Mouse (Mus musculus): ENCODE results near the gene Pip4k2b. TPM values are rescaled to one million over a fixed set of nuclear protein-coding genes. Genes with fewer than 3 reads are reported as not detected.

Pip4k2b gene
- polyA plus RNA-seq, 1 experiment from 2014 or later, result 1.1 TPM

GRCm38 (mm10) chr11:97669268-97669667 is 75.2 kb downstream of the Pip4k2b start:
- H3K27ac ChIP-seq (replicated peaks in 1 of 2; ENCODE audit: control insufficient read depth in 1 of 2, insufficient read depth in 1 of 2, low read depth in 2 of 2, low read length in 2 of 2), result peak overlapping the region; percentile 75 to 82
- 31% methylated on average over 15 of the region's 15 CpGs for WGBS
- no peaks in the 10 kb centered on the region for H3K9me3 ChIP-seq (ENCODE audit: control insufficient read depth, low read length)
- no peak overlapping the region for H3K4me3 ChIP-seq (ENCODE audit: control insufficient read depth in 1 of 2, insufficient read depth in 1 of 2, low read depth in 1 of 2, low read length in 2 of 2)
- H3K4me1 ChIP-seq (ENCODE audit: control insufficient read depth in 2 of 2, insufficient read depth in 2 of 2, low read length in 2 of 2), result peaks cover 31 to 38% of the 10 kb centered on the region in 2 experiments
- no peaks in the 10 kb centered on the region for H3K27me3 ChIP-seq (ENCODE audit: control insufficient read depth, insufficient read depth, low read length)
- peak overlapping the region; percentile 66 for H3K4me2 ChIP-seq (ENCODE audit: low read length)
- H3K36me3 ChIP-seq (ENCODE audit: control insufficient read depth, insufficient read depth, low read length), result peaks cover 89% of the 10 kb centered on the region
- peak overlapping the region; percentile 61; the same call in 1 of the 2 replicates for H3K9ac ChIP-seq (ENCODE audit: low read length)
- no peak for ATAC-seq (ENCODE audit: insufficient number of reproducible peaks, insufficient read depth, low FRiP score, low read depth)

- Histone ChIP-seq H3K4me3 (ENCODE audit: control insufficient read depth in 1 of 2, insufficient read depth in 1 of 2, low read depth in 1 of 2, low read length in 2 of 2) (no peak overlapping the region), H3K4me1 (ENCODE audit: control insufficient read depth in 2 of 2, insufficient read depth in 2 of 2, low read length in 2 of 2) (peaks cover 31 to 38% of the 10 kb centered on the region in 2 experiments), H3K9me3 (ENCODE audit: control insufficient read depth, low read length) (no peaks in the 10 kb centered on the region), H3K4me2 (ENCODE audit: low read length) (no peak overlapping the region), H3K27ac (replicated peaks in 1 of 2; ENCODE audit: control insufficient read depth in 1 of 2, insufficient read depth in 1 of 2, low read depth in 2 of 2, low read length in 2 of 2) (peak overlapping the region in 1 of 2 experiments; percentile 19; a peak in 1 of 4 replicates), H3K9ac (ENCODE audit: low read length) (0 out of 2 replicates have a peak overlapping the region, but pooled peaks have one; percentile 61), H3K36me3 (ENCODE audit: control insufficient read depth, insufficient read depth, low read length) (peaks cover 77% of the 10 kb centered on the region), H3K27me3 (ENCODE audit: control insufficient read depth, insufficient read depth, low read length) (no peaks in the 10 kb centered on the region)
- WGBS, result 87% methylated on average over 7 of the region's 7 CpGs
- ATAC-seq (ENCODE audit: insufficient number of reproducible peaks, insufficient read depth, low FRiP score, low read depth), result no peak
Measured at GRCm38 (mm10) chr11:97668160-97668559, 76.3 kb downstream of the Pip4k2b start.

- Histone ChIP-seq H3K4me2 (ENCODE audit: low read length) (no peak overlapping the region), H3K9ac (ENCODE audit: low read length) (no peak overlapping the region), H3K4me1 (ENCODE audit: control insufficient read depth in 2 of 2, insufficient read depth in 2 of 2, low read length in 2 of 2) (peaks cover 40 to 48% of the 10 kb centered on the region in 2 experiments), H3K36me3 (ENCODE audit: control insufficient read depth, insufficient read depth, low read length) (peaks cover 64% of the 10 kb centered on the region), H3K4me3 (ENCODE audit: control insufficient read depth in 1 of 2, insufficient read depth in 1 of 2, low read depth in 1 of 2, low read length in 2 of 2) (no peak overlapping the region), H3K27ac (replicated peaks in 1 of 2; ENCODE audit: control insufficient read depth in 1 of 2, insufficient read depth in 1 of 2, low read depth in 2 of 2, low read length in 2 of 2) (no peak overlapping the region), H3K27me3 (ENCODE audit: control insufficient read depth, insufficient read depth, low read length) (no peaks in the 10 kb centered on the region), H3K9me3 (ENCODE audit: control insufficient read depth, low read length) (no peaks in the 10 kb centered on the region)
- 88% methylated on average over 15 of the region's 15 CpGs for WGBS
- no peak for ATAC-seq (ENCODE audit: insufficient number of reproducible peaks, insufficient read depth, low FRiP score, low read depth)
Measured at GRCm38 (mm10) chr11:97666794-97667193, 77.7 kb downstream of the Pip4k2b start.

GRCm38 (mm10) chr11:97666221-97666620 is 78.3 kb downstream of the Pip4k2b start:
- Histone ChIP-seq H3K4me1 (ENCODE audit: control insufficient read depth in 2 of 2, insufficient read depth in 2 of 2, low read length in 2 of 2) (peaks cover 44 to 53% of the 10 kb centered on the region in 2 experiments), H3K27me3 (ENCODE audit: control insufficient read depth, insufficient read depth, low read length) (no peaks in the 10 kb centered on the region), H3K27ac (replicated peaks in 1 of 2; ENCODE audit: control insufficient read depth in 1 of 2, insufficient read depth in 1 of 2, low read depth in 2 of 2, low read length in 2 of 2) (no peak overlapping the region), H3K4me2 (ENCODE audit: low read length) (no peak overlapping the region), H3K9ac (ENCODE audit: low read length) (no peak overlapping the region), H3K9me3 (ENCODE audit: control insufficient read depth, low read length) (no peaks in the 10 kb centered on the region), H3K4me3 (ENCODE audit: control insufficient read depth in 1 of 2, insufficient read depth in 1 of 2, low read depth in 1 of 2, low read length in 2 of 2) (no peak overlapping the region), H3K36me3 (ENCODE audit: control insufficient read depth, insufficient read depth, low read length) (peaks cover 58% of the 10 kb centered on the region)
- 87% methylated on average over 7 of the region's 7 CpGs for WGBS
- no peak for ATAC-seq (ENCODE audit: insufficient number of reproducible peaks, insufficient read depth, low FRiP score, low read depth)

- H3K4me3 ChIP-seq (ENCODE audit: control insufficient read depth in 1 of 2, insufficient read depth in 1 of 2, low read depth in 1 of 2, low read length in 2 of 2), result no peak overlapping the region
- no peak for ATAC-seq (ENCODE audit: insufficient number of reproducible peaks, insufficient read depth, low FRiP score, low read depth)
- peaks cover 47 to 52% of the 10 kb centered on the region in 2 experiments for H3K4me1 ChIP-seq (ENCODE audit: control insufficient read depth in 2 of 2, insufficient read depth in 2 of 2, low read length in 2 of 2)
- H3K27me3 ChIP-seq (ENCODE audit: control insufficient read depth, insufficient read depth, low read length), result no peaks in the 10 kb centered on the region
- WGBS, result 89% methylated on average over 13 of the region's 13 CpGs
- no peaks in the 10 kb centered on the region for H3K9me3 ChIP-seq (ENCODE audit: control insufficient read depth, low read length)
- H3K4me2 ChIP-seq (ENCODE audit: low read length), result no peak overlapping the region
- peak overlapping the region; percentile 95; the same call in 1 of the 2 replicates for H3K9ac ChIP-seq (ENCODE audit: low read length)
- peaks cover 50% of the 10 kb centered on the region for H3K36me3 ChIP-seq (ENCODE audit: control insufficient read depth, insufficient read depth, low read length)
- no peak overlapping the region for H3K27ac ChIP-seq (replicated peaks in 1 of 2; ENCODE audit: control insufficient read depth in 1 of 2, insufficient read depth in 1 of 2, low read depth in 2 of 2, low read length in 2 of 2)
Measured at GRCm38 (mm10) chr11:97665431-97665830, 79.1 kb downstream of the Pip4k2b start.

Small RNAs within 50 kb of the gene (microRNA-seq; reads per million reads assigned to microRNA genes)
- gene Mir6927, result 1.1 reads per million
- gene Mir8102, result not detected

Other genes with a start within 250 kb of the Pip4k2b start
- 0.19 TPM in 1 of 2 replicates, not detected in the other for gene 4933428G20Rik, start 244.4 kb downstream of the Pip4k2b start, polyA plus RNA-seq (2014; fragmentation: Nextera tagmentation; extraction: Ambion mirVana)
- gene Srcin1, start 168.5 kb downstream of the Pip4k2b start, polyA plus RNA-seq (2014; fragmentation: Nextera tagmentation; extraction: Ambion mirVana), result 0.22 TPM in 1 of 2 replicates, not detected in the other
- gene Epop, start 115.0 kb downstream of the Pip4k2b start, polyA plus RNA-seq (2014; fragmentation: Nextera tagmentation; extraction: Ambion mirVana), result 0.77 and 1.00 TPM in 2 replicates
- gene Mllt6, start 81.3 kb downstream of the Pip4k2b start, polyA plus RNA-seq (2014; fragmentation: Nextera tagmentation; extraction: Ambion mirVana), result 3.2 and 3.3 TPM in 2 replicates
- gene Cisd3, start 58.9 kb downstream of the Pip4k2b start, polyA plus RNA-seq (2014; fragmentation: Nextera tagmentation; extraction: Ambion mirVana), result 52.6 and 63.2 TPM in 2 replicates
- 12.5 and 14.5 TPM in 2 replicates for gene Pcgf2, start 44.2 kb downstream of the Pip4k2b start, polyA plus RNA-seq (2014; fragmentation: Nextera tagmentation; extraction: Ambion mirVana)
- 430 and 441 TPM in 2 replicates for gene Psmb3, start 41.3 kb downstream of the Pip4k2b start, polyA plus RNA-seq (2014; fragmentation: Nextera tagmentation; extraction: Ambion mirVana)
- 9.0 and 9.8 TPM in 2 replicates for gene Cwc25, start 21.9 kb upstream of the Pip4k2b start, polyA plus RNA-seq (2014; fragmentation: Nextera tagmentation; extraction: Ambion mirVana)
- gene 1700001P01Rik, start 31.2 kb upstream of the Pip4k2b start, polyA plus RNA-seq (2014; fragmentation: Nextera tagmentation; extraction: Ambion mirVana), result not detected in 2 replicates
- 499 and 536 TPM in 2 replicates for gene Rpl23, start 37.7 kb upstream of the Pip4k2b start, polyA plus RNA-seq (2014; fragmentation: Nextera tagmentation; extraction: Ambion mirVana)
- gene Lasp1, start 54.3 kb upstream of the Pip4k2b start, polyA plus RNA-seq (2014; fragmentation: Nextera tagmentation; extraction: Ambion mirVana), result 26.5 and 28.1 TPM in 2 replicates
- gene B230217C12Rik, start 96.1 kb upstream of the Pip4k2b start, polyA plus RNA-seq (2014; fragmentation: Nextera tagmentation; extraction: Ambion mirVana), result 4.2 and 5.5 TPM in 2 replicates
- 1.2 and 1.5 TPM in 2 replicates for gene Fbxo47, start 139.4 kb upstream of the Pip4k2b start, polyA plus RNA-seq (2014; fragmentation: Nextera tagmentation; extraction: Ambion mirVana)
- gene Plxdc1, start 241.7 kb upstream of the Pip4k2b start, polyA plus RNA-seq (2014; fragmentation: Nextera tagmentation; extraction: Ambion mirVana), result 0.43 and 0.66 TPM in 2 replicates

All from heart, embryonic 14.5 days (tissue).